Mouse (Mus musculus): Measurements from ENCODE around the gene Tmem63a. TPM values are rescaled to one million over a fixed set of nuclear protein-coding genes. Genes with fewer than 3 reads are reported as not detected.

Gene Tmem63a
- total RNA-seq, 4 experiments from 2014 or later: 26.8 to 31.9 (median 30.4) TPM

Other genes with a start within 250 kb of the Tmem63a start
- not detected for gene Mixl1, start 245.3 kb upstream of the Tmem63a start, total RNA-seq (2022)
- gene Acbd3, start 216.3 kb upstream of the Tmem63a start, total RNA-seq (2022): 10 to 100 TPM; 32.2 to 34.0 (median 33.1) TPM
- 100 to 1,000 TPM; 259 to 296 (median 268) TPM for gene H3f3a, start 128.4 kb upstream of the Tmem63a start, total RNA-seq (2022)
- gene Sde2, start 91.2 kb upstream of the Tmem63a start, total RNA-seq (2022): 10 to 100 TPM; 18.7 to 23.4 (median 21.9) TPM
- gene Lefty2, start 49.2 kb upstream of the Tmem63a start, total RNA-seq (2022): 1 to 10 TPM in 1 of 4 experiments, under 1 TPM in 3; 0.20 to 1.2 (median 0.58) TPM
- 10 to 100 TPM; 26.3 to 29.3 (median 28.5) TPM for gene Pycr2, start 38.1 kb upstream of the Tmem63a start, total RNA-seq (2022)
- under 1 TPM; 0.22 to 0.70 (median 0.49) TPM for gene Lefty1, start 7.3 kb upstream of the Tmem63a start, total RNA-seq (2022)
- gene Ephx1, start 78.6 kb downstream of the Tmem63a start, total RNA-seq (2022): 10 to 100 TPM; 36.8 to 45.6 (median 41.1) TPM
- not detected for gene 9130409I23Rik, start 108.9 kb downstream of the Tmem63a start, total RNA-seq (2022)
- gene Nvl, start 201.9 kb downstream of the Tmem63a start, total RNA-seq (2022): 10 to 100 TPM; 25.5 to 29.4 (median 27.0) TPM
- gene Cnih4, start 202.3 kb downstream of the Tmem63a start, total RNA-seq (2022): 10 to 100 TPM; 27.7 to 37.0 (median 29.8) TPM

All from left cerebral cortex, adult 8-10 months (tissue).